Mouse (Mus musculus): ENCODE data around the gene Vps8.

DNA sequence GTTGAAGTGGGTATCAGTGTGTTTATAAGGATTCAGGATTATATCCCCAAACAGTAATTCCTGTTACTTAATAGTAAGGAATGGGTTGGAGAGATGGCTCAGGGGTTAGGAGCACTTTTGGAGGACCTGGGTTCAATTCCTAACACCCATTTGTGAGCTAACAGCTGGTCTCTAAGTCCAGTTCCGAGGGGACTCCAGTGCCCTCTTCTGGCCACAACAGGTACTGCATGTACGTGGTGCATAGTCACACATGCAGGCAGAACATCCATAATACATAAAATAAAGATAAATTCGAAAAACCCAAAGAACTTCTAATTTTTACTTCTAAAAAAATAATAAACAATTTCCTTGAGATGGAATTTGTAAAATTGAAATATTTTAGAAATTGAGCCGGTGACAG is 47.5 kb downstream of the Vps8 start:
- TF ChIP-seq POLR2AphosphoS2 (IDR thresholded peaks at IDR 0.05; ENCODE audit: insufficient read length, low read depth) = no peak
- no peak for TF ChIP-seq POLR2A (IDR thresholded peaks at IDR 0.05; ENCODE audit: insufficient read length, low read depth)
- TF ChIP-seq USF1 (IDR thresholded peaks at IDR 0.05; ENCODE audit: low read depth) = no peak
- TF ChIP-seq MYOD1 (IDR thresholded peaks at IDR 0.05; ENCODE audit: control insufficient read depth in 1 of 3, insufficient read length in 2 of 3, low read depth in 2 of 3) = no peak
- TF ChIP-seq CEBPB (IDR thresholded peaks at IDR 0.05; ENCODE audit: insufficient read depth, poor library complexity, severe bottlenecking) = no peak
- no peak for TF ChIP-seq E2F4 (IDR thresholded peaks at IDR 0.05; ENCODE audit: insufficient read depth)
- TF ChIP-seq TCF12 (IDR thresholded peaks at IDR 0.05; ENCODE audit: insufficient read depth, poor library complexity, severe bottlenecking) = no peak
